Mouse (Mus musculus): ENCODE results near the gene Sh3bp5. TPM values are rescaled to one million over a fixed set of nuclear protein-coding genes. Genes with fewer than 3 reads are reported as not detected.

Sh3bp5 gene
- polyA plus RNA-seq, 1 experiment from 2014 or later: 29.7 TPM

DNA sequence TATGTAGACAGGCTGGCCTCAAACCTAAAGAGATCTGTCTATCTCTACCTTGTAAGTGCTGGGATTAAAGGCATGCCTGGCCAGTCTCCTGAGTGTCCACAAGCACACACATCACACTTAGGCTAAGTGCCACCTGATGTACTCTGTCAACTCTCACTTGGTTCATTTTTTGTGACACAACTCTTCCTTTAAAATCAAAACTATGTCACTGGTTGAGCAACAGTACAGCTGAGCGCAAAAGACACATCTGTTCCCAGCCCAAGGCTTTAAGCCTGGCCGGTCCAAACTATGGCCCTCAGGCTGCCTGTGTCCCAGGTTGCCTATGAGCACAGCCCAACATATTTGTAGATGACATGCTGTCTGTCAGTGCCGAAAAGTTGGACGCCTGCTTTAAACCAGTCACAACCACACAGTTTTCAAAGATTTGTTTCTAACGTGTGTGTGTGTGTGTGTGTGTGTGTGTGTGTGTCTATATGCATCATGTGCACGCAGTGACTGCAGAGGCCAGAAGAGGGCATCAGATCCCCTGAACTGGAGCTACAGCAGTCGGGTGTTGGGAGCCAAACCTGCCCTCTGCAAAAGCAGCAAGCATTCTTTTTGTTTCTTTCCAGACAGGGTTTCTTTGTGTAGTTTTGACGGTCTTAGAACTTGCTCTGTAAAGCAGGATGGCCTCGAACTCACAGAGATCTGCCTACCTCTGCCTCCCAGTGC is 40.9 kb downstream of the Sh3bp5 start:
- Histone ChIP-seq H3K9me3 (ENCODE audit: low read length) (no peaks in the 10 kb centered on the region), H3K27ac (ENCODE audit: low read depth) (no peak overlapping the region; the same call in 1 of the 2 replicates), H3K4me2 (ENCODE audit: low read depth, low read length) (no peak overlapping the region), H3K27me3 (ENCODE audit: insufficient read depth, low read length) (no peaks in the 10 kb centered on the region), H3K4me1 (ENCODE audit: insufficient read depth) (peaks cover 26% of the 10 kb centered on the region), H3K9ac (replicated peaks) (no peak overlapping the region), H3K4me3 (ENCODE audit: low read depth, low read length) (no peak overlapping the region), H3K36me3 (replicated peaks; ENCODE audit: insufficient read depth, low read length) (peaks cover 11% of the 10 kb centered on the region)
- peak; percentile 44 for TF ChIP-seq CTCF (IDR thresholded peaks at IDR 0.05; ENCODE audit: low read depth)
- TF ChIP-seq EP300 (IDR thresholded peaks at IDR 0.05; ENCODE audit: low read depth): no peak
- ATAC-seq (peak; percentile 8; the same call in 1 of the 2 replicates), DNase-seq (no peak)
- 89% methylated on average over 9 of the region's 9 CpGs for WGBS (ENCODE audit: insufficient replicate concordance)

DNA sequence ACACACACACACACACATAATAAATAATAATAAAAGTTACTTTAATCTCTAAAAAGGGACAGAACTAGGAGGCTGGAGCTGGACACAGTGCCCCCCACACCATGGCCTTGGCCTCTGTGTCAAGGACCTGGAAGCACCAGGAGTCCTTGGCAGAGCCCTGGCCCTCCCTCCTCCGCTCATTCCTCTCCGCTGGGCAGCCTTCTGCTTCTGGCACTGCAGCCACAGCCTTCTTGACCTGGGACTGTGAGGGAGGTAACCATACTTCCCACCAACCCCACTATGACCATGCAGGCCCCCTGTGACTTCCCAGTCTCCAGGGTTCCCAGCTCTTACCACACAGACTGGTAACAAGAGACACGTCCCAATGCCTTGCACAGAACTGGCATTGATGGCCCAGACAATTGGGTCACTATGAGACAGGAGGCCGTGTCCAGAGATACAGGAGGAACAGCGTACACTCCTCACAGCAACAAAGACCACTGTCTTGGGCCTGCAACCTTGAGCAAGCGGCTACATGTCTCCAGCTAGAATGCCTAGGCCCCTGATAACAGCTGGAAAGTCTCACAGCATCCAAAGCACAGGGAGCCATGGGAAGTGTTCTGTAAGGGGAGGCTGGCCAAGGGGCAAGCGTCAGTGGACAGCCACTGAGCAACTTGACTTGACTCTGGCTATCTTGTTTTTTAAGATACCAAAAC is 41.8 kb downstream of the Sh3bp5 start:
- Histone ChIP-seq H3K9me3 (ENCODE audit: low read length) (no peaks in the 10 kb centered on the region), H3K9ac (replicated peaks) (no peak overlapping the region), H3K4me1 (ENCODE audit: insufficient read depth) (peaks cover 26% of the 10 kb centered on the region), H3K36me3 (replicated peaks; ENCODE audit: insufficient read depth, low read length) (peaks cover 7% of the 10 kb centered on the region), H3K27me3 (ENCODE audit: insufficient read depth, low read length) (no peaks in the 10 kb centered on the region), H3K27ac (ENCODE audit: low read depth) (peak overlapping the region; percentile 45; the same call in 1 of the 2 replicates), H3K4me3 (ENCODE audit: low read depth, low read length) (no peak overlapping the region), H3K4me2 (ENCODE audit: low read depth, low read length) (no peak overlapping the region)
- DNase-seq: no peak
- no peak for ATAC-seq
- 82% methylated on average over 7 of the region's 7 CpGs for WGBS (ENCODE audit: insufficient replicate concordance)
- TF ChIP-seq CTCF (IDR thresholded peaks at IDR 0.05; ENCODE audit: low read depth) (no peak), EP300 (IDR thresholded peaks at IDR 0.05; ENCODE audit: low read depth) (no peak)

DNA sequence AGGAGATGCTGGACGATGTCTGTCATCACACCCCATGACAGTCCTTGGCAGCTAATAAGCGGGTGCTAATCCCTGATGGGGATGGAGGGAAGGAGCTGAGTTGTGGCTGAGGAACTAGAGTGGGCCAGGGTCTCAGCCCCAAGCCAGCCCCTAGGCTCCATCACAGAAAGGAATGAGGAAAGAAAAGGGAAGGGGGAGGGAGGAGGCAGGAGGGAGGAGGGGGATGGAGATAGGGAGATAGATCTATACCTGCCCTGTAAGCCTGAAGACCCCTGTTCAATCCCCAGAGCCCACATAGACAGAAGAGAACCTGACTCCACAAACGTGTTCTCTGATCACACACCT is 42.4 kb downstream of the Sh3bp5 start:
- no peak overlapping the region for H3K9ac ChIP-seq (replicated peaks)
- H3K27me3 ChIP-seq (ENCODE audit: insufficient read depth, low read length): no peaks in the 10 kb centered on the region
- 71% methylated on average over 3 of the region's 3 CpGs for WGBS (ENCODE audit: insufficient replicate concordance)
- H3K4me2 ChIP-seq (ENCODE audit: low read depth, low read length): no peak overlapping the region
- ATAC-seq (no peak), DNase-seq (no peak)
- TF ChIP-seq EP300 (IDR thresholded peaks at IDR 0.05; ENCODE audit: low read depth): no peak
- TF ChIP-seq CTCF (IDR thresholded peaks at IDR 0.05; ENCODE audit: low read depth): no peak
- peaks cover 26% of the 10 kb centered on the region for H3K4me1 ChIP-seq (ENCODE audit: insufficient read depth)
- H3K4me3 ChIP-seq (ENCODE audit: low read depth, low read length): no peak overlapping the region
- H3K36me3 ChIP-seq (replicated peaks; ENCODE audit: insufficient read depth, low read length): peaks cover 7% of the 10 kb centered on the region
- peak overlapping the region; percentile 34 for H3K27ac ChIP-seq (ENCODE audit: low read depth)
- H3K9me3 ChIP-seq (ENCODE audit: low read length): no peaks in the 10 kb centered on the region

DNA sequence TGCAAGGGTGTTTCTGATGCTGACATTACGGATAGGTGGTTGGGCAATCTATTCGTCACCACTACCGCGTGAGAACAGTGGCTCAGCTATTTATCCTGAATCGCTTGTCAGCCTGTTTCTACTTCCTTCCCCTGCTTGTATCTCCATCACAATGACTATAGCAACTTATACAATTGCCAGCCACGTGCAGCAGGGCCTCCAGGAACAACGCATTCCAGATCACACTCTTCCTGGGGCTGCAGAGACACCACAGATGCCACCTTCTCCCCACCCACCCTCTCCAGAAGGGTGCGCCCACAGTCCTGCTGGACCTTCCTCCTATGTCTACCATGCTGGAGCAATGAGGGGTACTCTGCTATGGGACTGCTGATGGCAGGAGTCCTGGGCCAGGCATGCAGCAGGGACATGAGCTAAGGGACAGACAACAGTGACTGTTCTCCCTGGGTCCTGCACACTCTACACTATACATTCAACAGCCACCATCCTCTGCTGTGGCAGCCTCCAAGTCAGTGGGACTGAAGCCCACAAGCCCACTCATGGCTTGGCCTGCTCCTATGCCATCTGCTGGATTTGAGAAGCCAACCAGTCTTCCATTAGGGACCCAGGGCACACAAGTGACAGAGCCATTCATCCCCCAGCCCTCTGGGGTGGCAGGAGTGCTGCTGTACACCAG is 42.9 kb downstream of the Sh3bp5 start:
- Histone ChIP-seq H3K4me3 (ENCODE audit: low read depth, low read length) (no peak overlapping the region), H3K9ac (replicated peaks) (no peak overlapping the region), H3K27ac (ENCODE audit: low read depth) (peak overlapping the region; percentile 84), H3K27me3 (ENCODE audit: insufficient read depth, low read length) (no peaks in the 10 kb centered on the region), H3K4me1 (ENCODE audit: insufficient read depth) (peaks cover 26% of the 10 kb centered on the region), H3K4me2 (ENCODE audit: low read depth, low read length) (no peak overlapping the region), H3K36me3 (replicated peaks; ENCODE audit: insufficient read depth, low read length) (peaks cover 5% of the 10 kb centered on the region; the same call in 1 of the 2 replicates), H3K9me3 (ENCODE audit: low read length) (no peaks in the 10 kb centered on the region)
- 41% methylated on average over 8 of the region's 8 CpGs for WGBS (ENCODE audit: insufficient replicate concordance)
- TF ChIP-seq EP300 (IDR thresholded peaks at IDR 0.05; ENCODE audit: low read depth): no peak
- TF ChIP-seq CTCF (IDR thresholded peaks at IDR 0.05; ENCODE audit: low read depth): no peak
- DNase-seq (no peak), ATAC-seq (peak; percentile 56)

DNA sequence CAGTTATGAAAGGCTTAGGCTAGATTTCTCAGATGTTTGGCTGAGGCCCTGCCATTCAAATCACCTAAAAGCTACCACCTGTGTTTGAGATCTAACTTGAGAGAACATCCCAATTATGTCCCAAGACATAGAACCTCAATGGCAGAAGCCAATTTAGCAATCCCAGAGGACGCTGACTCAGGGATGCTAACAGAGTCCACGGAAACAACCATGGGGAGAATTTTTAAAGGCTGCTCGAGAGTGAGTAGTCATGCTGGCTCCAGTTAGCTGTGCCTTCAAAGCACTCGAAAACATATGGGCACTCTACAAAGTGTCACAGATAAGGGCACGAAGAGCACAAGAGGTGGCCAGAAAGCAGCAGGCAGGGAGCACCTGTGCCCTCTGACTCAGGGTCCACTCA is 43.6 kb downstream of the Sh3bp5 start:
- Histone ChIP-seq H3K4me3 (ENCODE audit: low read depth, low read length) (no peak overlapping the region), H3K27me3 (ENCODE audit: insufficient read depth, low read length) (no peaks in the 10 kb centered on the region), H3K36me3 (replicated peaks; ENCODE audit: insufficient read depth, low read length) (peaks cover 5% of the 10 kb centered on the region), H3K9ac (replicated peaks) (no peak overlapping the region), H3K9me3 (ENCODE audit: low read length) (no peaks in the 10 kb centered on the region), H3K27ac (ENCODE audit: low read depth) (peak overlapping the region; percentile 84), H3K4me1 (ENCODE audit: insufficient read depth) (peaks cover 19% of the 10 kb centered on the region), H3K4me2 (ENCODE audit: low read depth, low read length) (no peak overlapping the region)
- DNase-seq: no peak
- 53% methylated on average over 5 of the region's 5 CpGs for WGBS (ENCODE audit: insufficient replicate concordance)
- TF ChIP-seq CTCF (IDR thresholded peaks at IDR 0.05; ENCODE audit: low read depth): no peak
- no peak for TF ChIP-seq EP300 (IDR thresholded peaks at IDR 0.05; ENCODE audit: low read depth)
- ATAC-seq: no peak

Measured in liver, postnatal 0 days (tissue).